Mouse (Mus musculus) cerebellum, adult 2 months (tissue): Measurements from ENCODE around the gene Kremen1.

Experiments used
- CTCF ChIP-seq: fragments of 200-500 bp; IDR thresholded peaks from 2 replicates; pipeline ENCODE4 v1.5.1; 2011; ENCODE audit warnings: low read depth, mild to moderate bottlenecking, control low read depth, low read length, moderate library complexity, borderline replicate concordance; ENCODE audit not compliant: insufficient read depth
- POLR2A ChIP-seq: fragments of 200-500 bp; IDR thresholded peaks from 2 replicates; pipeline ENCODE4 v1.6.1; 2011; ENCODE audit warnings: low read length, control low read depth, borderline replicate concordance; ENCODE audit not compliant: insufficient read depth

DNA sequence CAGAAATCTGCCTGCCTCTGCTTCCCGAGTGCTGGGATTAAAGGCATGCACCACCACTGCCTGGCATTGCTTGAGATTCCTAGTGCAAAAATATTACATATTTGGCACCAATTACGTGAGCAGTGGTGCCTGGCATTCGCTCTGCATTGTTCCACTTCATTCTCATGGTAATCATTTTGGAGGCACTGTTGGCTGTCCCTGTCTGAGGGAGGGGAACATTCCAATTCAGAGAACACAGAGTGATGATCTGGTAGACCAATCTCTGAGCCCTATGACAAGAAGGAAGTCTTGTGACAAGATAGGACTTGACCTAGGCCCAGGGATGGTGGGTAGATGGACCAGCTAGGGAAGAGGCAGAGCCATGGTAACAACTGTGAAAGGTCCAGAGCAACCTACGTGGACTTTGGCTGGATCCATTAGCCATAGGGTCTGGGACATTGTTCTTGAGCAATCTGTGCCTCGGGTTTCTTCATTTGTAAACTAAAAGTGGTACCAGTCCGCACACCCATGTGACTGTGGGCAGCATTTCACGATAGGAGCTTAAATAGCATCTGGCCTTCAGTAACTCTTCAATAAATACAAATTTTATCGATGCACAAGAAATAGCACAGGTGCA is 8.6 kb upstream of the Kremen1 start:
- TF ChIP-seq CTCF (no peak), POLR2A (no peak)
